Mouse (Mus musculus) E14TG2a.4 (cell line): ENCODE measurements at regions not wholly inside any gene's neighbourhood (a gene's known extent, or its start where the extent isn't known, plus 50 kb on each side); places are given as distances from the start of the nearest gene placed in this dataset.

Experiments
- CTCF ChIP-seq: conservative IDR thresholded peaks from 2 replicates; pipeline ENCODE4 v1.5.1; 2014; ENCODE audit warnings: low read length
- POU5F1 ChIP-seq: IDR thresholded peaks from 2 replicates; pipeline ENCODE4 v1.6.1; 2014; ENCODE audit warnings: low read length, borderline replicate concordance

DNA sequence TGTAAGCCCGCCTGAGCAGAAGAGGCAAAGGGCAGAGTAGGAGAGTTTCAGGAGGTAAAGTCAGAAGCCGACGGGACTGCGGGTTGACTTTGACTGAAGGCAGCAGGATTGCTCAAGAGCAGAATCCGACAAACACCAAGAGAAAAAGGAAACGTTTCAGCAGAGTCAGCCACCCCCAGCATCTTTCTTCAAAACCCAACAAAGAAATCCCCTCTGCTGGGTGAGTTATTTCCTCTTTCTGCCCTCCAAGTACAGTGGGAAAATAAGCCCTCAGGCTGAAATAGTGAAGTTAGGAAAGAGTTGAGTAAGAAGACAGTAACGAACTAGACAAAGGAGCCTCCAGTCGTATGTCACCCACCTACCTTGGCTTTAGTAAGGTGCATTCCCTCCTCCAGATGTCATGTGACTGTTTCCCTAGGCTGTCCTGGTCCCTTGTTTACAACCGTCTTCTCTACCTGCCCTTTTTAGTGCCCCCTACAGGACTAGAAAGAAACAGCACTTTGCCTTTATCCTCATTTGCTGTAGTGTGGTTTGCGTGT is 196.9 kb downstream of the Dusp6 start:
- TF ChIP-seq CTCF: peak; percentile 95
- TF ChIP-seq POU5F1: no peak
